7 mouse cellular contexts compared by ENCODE assay signal in genomic region chr2:106889297-106890000, GRCm38 (mm10).
A peak's percentile ranks its signal among the peaks of the same experiment; 100 is the strongest.
DNase-seq lines count a peak whose midpoint lies in the region; ATAC-seq lines count a peak whose summit lies in the region.

No protein-coding gene starts in this region.

- no peak overlapping the region for H3K27ac ChIP-seq in midbrain, embryonic 12.5 days (replicated peaks)
- no peak overlapping the region for H3K27ac ChIP-seq in midbrain, embryonic 15.5 days
- peak overlapping the region in 1 of 2 experiments; percentile 35; a peak in 1 of 4 replicates for H3K27ac ChIP-seq in heart, embryonic 14.5 days (replicated peaks in 1 of 2; ENCODE audit: control insufficient read depth in 1 of 2, insufficient read depth in 1 of 2, low read depth in 2 of 2, low read length in 2 of 2)
- H3K27ac ChIP-seq in limb, embryonic 12.5 days: peak overlapping the region; percentile 5; the same call in 1 of the 2 replicates
- H3K27ac ChIP-seq in stomach, embryonic 15.5 days: no peak overlapping the region
- H3K27ac ChIP-seq in hindbrain, embryonic 13.5 days: no peak overlapping the region

- H3K27me3 ChIP-seq in midbrain, embryonic 12.5 days: no peaks in the 10 kb centered on the region
- H3K27me3 ChIP-seq in midbrain, embryonic 15.5 days (replicated peaks): no peaks in the 10 kb centered on the region
- no peaks in the 10 kb centered on the region for H3K27me3 ChIP-seq in heart, embryonic 14.5 days (ENCODE audit: control insufficient read depth, insufficient read depth, low read length)
- H3K27me3 ChIP-seq in limb, embryonic 12.5 days: no peaks in the 10 kb centered on the region
- H3K27me3 ChIP-seq in stomach, embryonic 15.5 days (replicated peaks): no peaks in the 10 kb centered on the region
- 0 out of 2 replicates have a peak, but pooled peaks cover 4% of the 10 kb centered on the region for H3K27me3 ChIP-seq in hindbrain, embryonic 13.5 days

- H3K36me3 ChIP-seq in midbrain, embryonic 12.5 days: no peaks in the 10 kb centered on the region
- no peaks in the 10 kb centered on the region for H3K36me3 ChIP-seq in midbrain, embryonic 15.5 days (replicated peaks)
- H3K36me3 ChIP-seq in heart, embryonic 14.5 days (ENCODE audit: control insufficient read depth, insufficient read depth, low read length): no peaks in the 10 kb centered on the region
- H3K36me3 ChIP-seq in limb, embryonic 12.5 days: no peaks in the 10 kb centered on the region
- H3K36me3 ChIP-seq in stomach, embryonic 15.5 days: no peaks in the 10 kb centered on the region
- no peaks in the 10 kb centered on the region for H3K36me3 ChIP-seq in hindbrain, embryonic 13.5 days

- DNase-seq in embryo, embryonic 11 days: peak; percentile 64

- no peaks in the 10 kb centered on the region for H3K9me3 ChIP-seq in midbrain, embryonic 12.5 days
- no peaks in the 10 kb centered on the region for H3K9me3 ChIP-seq in midbrain, embryonic 15.5 days
- H3K9me3 ChIP-seq in heart, embryonic 14.5 days (ENCODE audit: control insufficient read depth, low read length): no peaks in the 10 kb centered on the region
- H3K9me3 ChIP-seq in limb, embryonic 12.5 days: no peaks in the 10 kb centered on the region
- no peaks in the 10 kb centered on the region for H3K9me3 ChIP-seq in stomach, embryonic 15.5 days
- H3K9me3 ChIP-seq in hindbrain, embryonic 13.5 days: no peaks in the 10 kb centered on the region

- H3K4me1 ChIP-seq in midbrain, embryonic 12.5 days: 0 out of 2 replicates have a peak, but pooled peaks cover 6% of the 10 kb centered on the region
- peaks cover 6% of the 10 kb centered on the region for H3K4me1 ChIP-seq in midbrain, embryonic 15.5 days
- H3K4me1 ChIP-seq in heart, embryonic 14.5 days (ENCODE audit: control insufficient read depth in 2 of 2, insufficient read depth in 2 of 2, low read length in 2 of 2): peaks cover 3 to 14% of the 10 kb centered on the region in 2 experiments; a peak in 3 of 4 replicates
- peaks cover 17% of the 10 kb centered on the region for H3K4me1 ChIP-seq in limb, embryonic 12.5 days (replicated peaks)
- H3K4me1 ChIP-seq in stomach, embryonic 15.5 days: 0 out of 2 replicates have a peak, but pooled peaks cover 3% of the 10 kb centered on the region
- H3K4me1 ChIP-seq in hindbrain, embryonic 13.5 days (replicated peaks): peaks cover 10% of the 10 kb centered on the region

- 33% methylated on average over 3 of the region's 3 CpGs for WGBS in midbrain, embryonic 12.5 days
- WGBS in midbrain, embryonic 15.5 days: 15% methylated on average over 3 of the region's 3 CpGs
- 6% methylated on average over 3 of the region's 3 CpGs for whole genome bisulfite sequencing in heart, embryonic 14.5 days
- 9% methylated on average over 3 of the region's 3 CpGs for WGBS in limb, embryonic 12.5 days
- 9% methylated on average over 3 of the region's 3 CpGs for WGBS in stomach, embryonic 15.5 days
- WGBS in hindbrain, embryonic 13.5 days: 19% methylated on average over 3 of the region's 3 CpGs

- 0 out of 2 replicates have a peak, but pooled peaks have one; percentile 16 for ATAC-seq in midbrain, embryonic 12.5 days (ENCODE audit: low FRiP score, low read depth)
- no peak for ATAC-seq in midbrain, embryonic 15.5 days (replicated peaks)
- no peak for ATAC-seq in heart, embryonic 14.5 days (ENCODE audit: insufficient number of reproducible peaks, insufficient read depth, low FRiP score, low read depth)
- ATAC-seq in limb, embryonic 12.5 days (ENCODE audit: insufficient number of reproducible peaks, insufficient read depth, low FRiP score, low TSS enrichment, low read depth): peak; percentile 61
- ATAC-seq in stomach, embryonic 15.5 days (ENCODE audit: insufficient read depth, low FRiP score, low read depth): peak; percentile 75; the same call in 1 of the 2 replicates
- no peak for ATAC-seq in hindbrain, embryonic 13.5 days (ENCODE audit: low FRiP score)

- H3K4me2 ChIP-seq in midbrain, embryonic 12.5 days (replicated peaks): no peak overlapping the region
- no peak overlapping the region for H3K4me2 ChIP-seq in midbrain, embryonic 15.5 days
- H3K4me2 ChIP-seq in heart, embryonic 14.5 days (ENCODE audit: low read length): peak overlapping the region; percentile 47
- H3K4me2 ChIP-seq in limb, embryonic 12.5 days: no peak overlapping the region
- H3K4me2 ChIP-seq in stomach, embryonic 15.5 days: no peak overlapping the region
- H3K4me2 ChIP-seq in hindbrain, embryonic 13.5 days: no peak overlapping the region

- no peak overlapping the region for H3K4me3 ChIP-seq in midbrain, embryonic 12.5 days
- H3K4me3 ChIP-seq in midbrain, embryonic 15.5 days: no peak overlapping the region
- H3K4me3 ChIP-seq in heart, embryonic 14.5 days (ENCODE audit: control insufficient read depth in 1 of 2, insufficient read depth in 1 of 2, low read depth in 1 of 2, low read length in 2 of 2): no peak overlapping the region
- no peak overlapping the region for H3K4me3 ChIP-seq in limb, embryonic 12.5 days (replicated peaks)
- H3K4me3 ChIP-seq in stomach, embryonic 15.5 days (replicated peaks): no peak overlapping the region
- H3K4me3 ChIP-seq in hindbrain, embryonic 13.5 days: no peak overlapping the region

- H3K9ac ChIP-seq in midbrain, embryonic 12.5 days (replicated peaks): no peak overlapping the region
- no peak overlapping the region for H3K9ac ChIP-seq in midbrain, embryonic 15.5 days
- no peak overlapping the region for H3K9ac ChIP-seq in heart, embryonic 14.5 days (ENCODE audit: low read length)
- H3K9ac ChIP-seq in limb, embryonic 12.5 days (replicated peaks): no peak overlapping the region
- H3K9ac ChIP-seq in stomach, embryonic 15.5 days: no peak overlapping the region
- no peak overlapping the region for H3K9ac ChIP-seq in hindbrain, embryonic 13.5 days

Comparison
In these comparisons a context has a peak if more than half of its experiments do, and no peak if none do; other contexts are left out.
1. ATAC-seq: peak in midbrain, embryonic 12.5 days (single experiment), limb, embryonic 12.5 days (single experiment) and stomach, embryonic 15.5 days (single experiment); none in midbrain, embryonic 15.5 days (single experiment), heart, embryonic 14.5 days (single experiment) and hindbrain, embryonic 13.5 days (single experiment).